Mouse (Mus musculus): ENCODE data around the gene Usp29.

DNA sequence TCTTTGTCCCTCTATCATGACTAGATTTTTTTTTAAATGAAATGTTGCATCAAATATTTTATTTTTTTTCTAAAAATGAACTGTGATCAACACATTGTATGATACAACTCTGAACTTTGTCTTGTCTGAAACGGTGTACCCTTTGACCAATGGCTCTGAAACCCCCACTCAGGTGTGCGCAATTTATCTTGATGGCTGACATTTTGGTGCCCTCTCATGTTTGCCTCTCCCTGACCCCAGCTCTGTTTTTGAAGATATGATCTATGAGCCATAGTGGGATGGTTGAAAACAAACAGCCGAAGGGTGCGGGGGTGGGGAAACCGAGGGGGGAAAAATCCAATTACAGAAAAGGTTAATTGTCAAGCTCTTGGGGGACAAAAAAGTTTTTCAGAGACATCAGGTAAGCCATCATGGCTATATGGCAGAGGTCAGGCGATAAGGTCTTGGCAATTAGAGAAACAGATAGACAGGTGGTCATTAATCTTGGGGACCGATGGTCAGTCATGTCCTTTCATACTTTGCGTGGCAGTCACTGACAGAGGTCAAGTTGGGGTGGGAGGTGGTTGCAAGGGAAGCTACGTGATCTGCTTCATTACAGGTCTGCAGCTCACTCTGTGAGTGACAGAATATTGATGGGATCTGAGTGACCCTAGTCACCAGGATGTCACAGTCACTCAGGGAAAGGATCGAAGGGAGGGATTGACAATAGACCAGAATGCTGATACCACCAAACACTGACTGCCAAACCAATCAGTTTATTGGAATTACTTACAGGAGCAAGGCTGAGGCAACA, 125.4 kb downstream of the Usp29 start:
- TF ChIP-seq CTCF (IDR thresholded peaks at IDR 0.05; ENCODE audit: extremely low read depth, insufficient read depth, insufficient read length, insufficient replicate concordance) (no peak), POLR2A (IDR thresholded peaks at IDR 0.05; ENCODE audit: low read depth, low read length) (no peak)
